Mouse (Mus musculus) liver, postnatal 0 days (tissue): ENCODE measurements around the gene Usp30. TPM values are rescaled to one million over a fixed set of nuclear protein-coding genes. Genes with fewer than 3 reads are reported as not detected.

ENCODE experiments used
- ATAC-seq: fragments of 200-750 bp; cut with Nextera tagmentation; 2 replicates; pipeline ENCODE4 v1.8.0; 2017; ENCODE audit warnings: mild to moderate bottlenecking, moderate library complexity
- DNase-seq: peaks from one replicate; pipeline ENCODE4 v3.0.0-alpha.2; 2016
- H3K27ac ChIP-seq: fragments of 300-500 bp; sonication (generic); 2 replicates; pipeline ENCODE4 v1.5.1; 2014; ENCODE audit warnings: antibody characterized with exemption, moderate library complexity, mild to moderate bottlenecking, low read depth
- H3K27me3 ChIP-seq: fragments of 300-500 bp; sonication (generic); 2 replicates; pipeline ENCODE4 v1.6.1; 2014; ENCODE audit warnings: low read length, control low read depth, mixed read lengths; ENCODE audit not compliant: insufficient read depth
- H3K36me3 ChIP-seq: fragments of 300-500 bp; sonication (generic); replicated peaks from 2 replicates; pipeline ENCODE4 v1.6.1; 2014; ENCODE audit warnings: mild to moderate bottlenecking, control low read depth, low read length, moderate library complexity, mixed read lengths; ENCODE audit not compliant: insufficient read depth
- H3K4me1 ChIP-seq: fragments of 300-500 bp; sonication (generic); 2 replicates; pipeline ENCODE4 v1.6.1; 2014; ENCODE audit warnings: antibody characterized with exemption, mild to moderate bottlenecking, control low read depth; ENCODE audit not compliant: insufficient read depth
- H3K4me2 ChIP-seq: fragments of 300-500 bp; sonication (generic); 2 replicates; pipeline ENCODE4 v1.6.1; 2014; ENCODE audit warnings: low read depth, mild to moderate bottlenecking, low read length, moderate library complexity, mixed read lengths
- H3K4me3 ChIP-seq: fragments of 300-500 bp; sonication (generic); 2 replicates; pipeline ENCODE4 v1.5.1; 2014; ENCODE audit warnings: low read depth, low read length
- H3K9ac ChIP-seq: fragments of 300-500 bp; sonication (generic); replicated peaks from 2 replicates; pipeline ENCODE4 v1.6.1; 2014; ENCODE audit warnings: mild to moderate bottlenecking, moderate library complexity
- H3K9me3 ChIP-seq: fragments of 300-500 bp; sonication (generic); 2 replicates; pipeline ENCODE4 v1.6.1; 2016; ENCODE audit warnings: mild to moderate bottlenecking, control low read depth, low read length, mixed read lengths
- CTCF ChIP-seq: sonication (generic); IDR thresholded peaks from 2 replicates; pipeline ENCODE4 v1.5.1; 2016; ENCODE audit warnings: antibody characterized with exemption, low read depth
- EP300 ChIP-seq: IDR thresholded peaks from 2 replicates; pipeline ENCODE4 v1.6.1; 2016; ENCODE audit warnings: antibody characterized with exemption, low read depth, mild to moderate bottlenecking
- WGBS: fragments of 180-500 bp; shearing (Covaris S2); extraction: QIAGEN DNeasy Blood & Tissue Kit; methylation state at CpG from one replicate; pipeline ENCODE4 v1.1.7; 2014; ENCODE audit not compliant: insufficient replicate concordance; 5-methylcytosine and 5-hydroxymethylcytosine counted together
- polyA plus RNA-seq: library from polyadenylated mRNA; unstranded; fragments of >200 nt; fragmentation: Nextera tagmentation; extraction: Ambion mirVana; gene quantifications from 2 replicates; pipeline ENCODE4 v1.2.1, GENCODE M21; 2015

Usp30 gene
- polyA plus RNA-seq, 1 experiment from 2014 or later: 2.6 TPM

DNA sequence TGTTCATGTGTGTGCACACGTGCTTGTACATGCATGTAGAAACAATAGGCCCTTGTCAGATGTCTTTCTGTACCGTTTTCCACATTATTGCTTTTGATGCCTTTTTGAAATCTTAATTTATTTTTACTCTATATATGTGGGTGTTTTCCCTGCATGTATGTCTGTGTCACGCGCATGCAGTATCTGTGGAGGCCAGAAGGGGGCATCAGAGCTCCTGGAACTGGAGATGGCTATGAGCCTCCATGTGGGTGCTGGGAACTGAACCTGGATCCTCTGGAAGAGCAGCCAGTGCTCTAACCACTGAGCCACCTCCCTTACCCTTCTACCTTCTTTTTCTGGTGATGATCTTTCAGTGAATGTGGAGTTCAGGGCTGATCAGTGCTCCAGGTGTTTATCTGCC, 5.6 kb downstream of the Usp30 start:
- TF ChIP-seq CTCF (peak; percentile 26; the same call in 1 of the 2 replicates), EP300 (no peak)
- H3K27ac ChIP-seq: no peak overlapping the region
- WGBS: 85% methylated on average over 4 of the region's 4 CpGs
- no peak overlapping the region for H3K4me3 ChIP-seq
- H3K36me3 ChIP-seq: no peaks in the 10 kb centered on the region
- H3K9ac ChIP-seq: no peak overlapping the region
- H3K27me3 ChIP-seq: no peaks in the 10 kb centered on the region
- ATAC-seq: no peak
- no peak for DNase-seq
- no peak overlapping the region for H3K4me2 ChIP-seq
- H3K9me3 ChIP-seq: no peaks in the 10 kb centered on the region
- H3K4me1 ChIP-seq: no peaks in the 10 kb centered on the region

DNA sequence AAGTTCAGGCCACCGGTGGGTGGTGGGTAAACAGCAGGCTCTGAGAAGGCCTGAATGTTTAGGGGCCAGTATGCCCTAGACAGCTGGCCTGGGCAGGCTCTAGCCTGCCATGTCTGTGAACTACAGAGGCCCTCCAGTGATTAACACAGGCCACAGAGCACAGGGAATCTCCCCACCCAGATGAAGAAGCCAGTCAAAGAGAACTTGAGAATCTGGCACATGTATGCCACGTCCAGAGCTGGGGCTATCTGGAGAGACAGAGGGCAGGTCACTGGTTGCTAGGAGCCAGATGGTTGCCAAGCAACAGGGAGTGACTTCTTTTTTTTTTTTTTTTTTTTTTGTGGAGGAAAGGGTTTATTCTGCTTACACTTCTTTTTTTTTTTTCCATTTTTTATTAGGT, 7.0 kb downstream of the Usp30 start:
- no peaks in the 10 kb centered on the region for H3K9me3 ChIP-seq
- no peak overlapping the region for H3K27ac ChIP-seq
- ATAC-seq: no peak
- no peak overlapping the region for H3K4me2 ChIP-seq
- TF ChIP-seq CTCF: no peak
- TF ChIP-seq EP300: no peak
- no peak overlapping the region for H3K4me3 ChIP-seq
- no peaks in the 10 kb centered on the region for H3K4me1 ChIP-seq
- no peak overlapping the region for H3K9ac ChIP-seq
- DNase-seq: no peak
- H3K27me3 ChIP-seq: no peaks in the 10 kb centered on the region
- H3K36me3 ChIP-seq: no peaks in the 10 kb centered on the region
- WGBS: 46% methylated on average over 2 of the region's 2 CpGs

GRCm38 (mm10) chr5:114077009-114077408, 11.7 kb downstream of the Usp30 start:
- ATAC-seq: no peak
- H3K9me3 ChIP-seq: no peaks in the 10 kb centered on the region
- 66% methylated on average over 8 of the region's 8 CpGs for WGBS
- H3K9ac ChIP-seq: no peak overlapping the region
- DNase-seq: no peak
- H3K27me3 ChIP-seq: no peaks in the 10 kb centered on the region
- H3K4me2 ChIP-seq: no peak overlapping the region
- H3K27ac ChIP-seq: no peak overlapping the region
- TF ChIP-seq EP300: no peak
- H3K4me3 ChIP-seq: no peak overlapping the region
- H3K4me1 ChIP-seq: no peaks in the 10 kb centered on the region
- no peaks in the 10 kb centered on the region for H3K36me3 ChIP-seq

DNA sequence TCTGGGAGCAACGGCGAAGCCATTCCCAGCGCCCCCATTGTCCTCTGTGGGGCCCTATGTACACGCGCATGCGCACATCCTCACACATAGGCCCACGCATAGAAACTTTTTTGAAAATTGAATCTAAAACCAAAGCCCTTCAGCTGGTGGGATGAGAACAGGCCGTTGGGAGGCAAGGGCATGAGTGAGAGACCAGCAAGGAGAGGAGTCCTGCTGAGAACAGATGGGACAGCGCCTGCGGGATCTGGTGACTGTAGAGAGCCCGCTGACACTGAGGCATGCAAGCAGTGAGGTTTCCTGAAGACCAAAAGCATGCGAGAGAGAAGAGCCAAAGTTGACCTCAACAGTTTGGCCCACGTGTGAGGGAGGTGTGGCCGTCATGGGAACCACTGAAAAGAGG, 20.2 kb downstream of the Usp30 start:
- DNase-seq (no peak), ATAC-seq (no peak)
- 74% methylated on average over 14 of the region's 14 CpGs for WGBS
- Histone ChIP-seq H3K27ac (no peak overlapping the region), H3K27me3 (no peaks in the 10 kb centered on the region), H3K4me3 (no peak overlapping the region), H3K36me3 (no peaks in the 10 kb centered on the region), H3K4me1 (no peaks in the 10 kb centered on the region), H3K4me2 (no peak overlapping the region), H3K9ac (no peak overlapping the region), H3K9me3 (no peaks in the 10 kb centered on the region)
- TF ChIP-seq CTCF (no peak), EP300 (no peak)

DNA sequence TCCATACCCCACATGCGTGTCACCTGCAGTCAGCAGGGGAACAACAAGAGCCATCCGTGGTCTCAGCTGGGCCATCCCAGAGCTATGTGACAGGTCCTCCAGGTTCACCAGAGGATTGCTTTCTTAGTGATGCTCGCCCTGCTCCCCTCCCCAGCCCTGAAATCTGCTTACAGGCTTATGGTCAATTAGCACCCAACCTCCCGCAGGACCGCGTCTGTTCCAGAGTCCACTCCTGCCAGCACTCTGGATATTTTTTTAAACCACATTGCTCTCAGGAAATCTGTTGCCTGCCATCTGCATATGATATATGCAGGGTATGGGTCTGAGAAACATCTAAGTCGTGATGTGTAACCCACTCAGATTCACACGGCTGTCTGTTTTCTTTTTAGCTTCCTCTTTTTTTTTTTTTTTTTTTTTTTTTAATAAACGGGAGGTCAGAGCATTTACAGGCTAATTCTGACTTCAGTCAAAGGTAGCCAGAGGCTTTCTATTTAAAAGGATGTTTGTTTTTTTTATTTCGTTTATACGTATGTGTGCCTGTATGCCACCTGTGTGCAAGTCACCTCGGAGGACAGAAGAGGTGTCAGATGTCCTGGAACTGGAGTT, 22.7 kb downstream of the Usp30 start:
- ATAC-seq: no peak
- no peak for TF ChIP-seq CTCF
- no peak for TF ChIP-seq EP300
- no peak overlapping the region for H3K27ac ChIP-seq
- no peak for DNase-seq
- no peaks in the 10 kb centered on the region for H3K9me3 ChIP-seq
- 0 out of 2 replicates have a peak, but pooled peaks cover 2% of the 10 kb centered on the region for H3K27me3 ChIP-seq
- H3K4me2 ChIP-seq: no peak overlapping the region
- H3K4me3 ChIP-seq: no peak overlapping the region
- H3K36me3 ChIP-seq: no peaks in the 10 kb centered on the region
- WGBS: 56% methylated on average over 12 of the region's 12 CpGs
- H3K4me1 ChIP-seq: peaks cover 3% of the 10 kb centered on the region; the same call in 1 of the 2 replicates
- H3K9ac ChIP-seq: no peak overlapping the region

DNA sequence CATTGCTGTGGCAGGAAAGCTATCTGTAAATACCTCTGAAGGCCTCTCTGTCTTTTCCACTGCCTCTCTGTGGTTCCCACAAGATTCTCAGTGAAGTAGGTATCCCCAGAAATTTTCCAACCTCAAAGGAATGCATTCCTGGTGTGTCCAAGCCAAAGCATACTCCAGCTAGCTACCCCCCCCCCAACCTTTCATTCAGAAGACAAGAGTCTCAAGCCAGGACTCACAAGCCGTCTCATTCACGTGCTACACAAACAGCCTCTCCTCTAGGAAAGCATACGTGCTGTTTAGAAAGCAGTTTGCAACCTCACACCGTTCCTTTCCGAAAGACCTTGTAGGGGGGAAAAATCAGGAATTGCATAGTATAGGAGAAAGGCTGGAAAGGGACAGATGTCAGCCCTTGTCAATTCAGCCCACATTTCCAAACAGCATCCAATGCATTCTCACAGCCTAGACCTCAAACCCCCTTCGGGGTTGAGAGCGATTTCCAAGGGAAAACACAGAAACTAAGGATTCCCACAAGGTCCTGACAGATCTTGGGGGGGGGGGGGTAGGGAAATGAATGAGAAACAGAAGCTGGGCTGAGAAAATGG, 25.3 kb downstream of the Usp30 start:
- no peak overlapping the region for H3K4me2 ChIP-seq

More for the DNA sequence above, 25.3 kb downstream of the Usp30 start:
- Histone ChIP-seq H3K27me3 (0 out of 2 replicates have a peak, but pooled peaks cover 2% of the 10 kb centered on the region), H3K36me3 (no peaks in the 10 kb centered on the region), H3K27ac (no peak overlapping the region), H3K4me3 (no peak overlapping the region), H3K4me1 (peaks cover 3% of the 10 kb centered on the region; the same call in 1 of the 2 replicates), H3K9ac (no peak overlapping the region), H3K9me3 (no peaks in the 10 kb centered on the region)
- 32% methylated on average over 7 of the region's 7 CpGs for WGBS
- no peak for TF ChIP-seq CTCF
- no peak for TF ChIP-seq EP300
- ATAC-seq: no peak
- no peak for DNase-seq
